Mouse (Mus musculus): ENCODE results near the gene Trpc7.

Trpc7 gene

DNA sequence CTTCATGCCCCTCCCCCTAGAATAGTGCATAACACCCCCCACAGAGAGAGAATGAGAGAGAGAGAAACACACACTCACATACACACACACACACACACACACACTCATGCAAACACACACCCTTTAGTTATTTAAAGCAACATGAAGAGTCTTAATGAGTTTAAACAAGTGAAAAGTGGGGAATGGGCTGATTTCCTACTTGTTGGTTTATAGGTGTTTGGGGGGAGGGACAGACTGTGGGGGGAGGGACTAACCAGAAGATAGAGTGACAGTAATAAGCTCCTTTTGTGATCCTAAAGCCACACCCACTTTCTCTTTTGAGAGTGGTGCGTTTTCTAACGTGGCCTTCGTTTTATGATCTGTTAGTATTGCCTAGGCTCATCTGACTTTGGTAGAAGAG lies at the start of gene Trpc7:
Gene Trpc7, minus strand, starts transcription at position 101 of the 400 bp plus-strand sequence.
- DNase-seq (ENCODE audit: inconsistent age in 2 of 2, low spot score in 1 of 2): no peak

DNA sequence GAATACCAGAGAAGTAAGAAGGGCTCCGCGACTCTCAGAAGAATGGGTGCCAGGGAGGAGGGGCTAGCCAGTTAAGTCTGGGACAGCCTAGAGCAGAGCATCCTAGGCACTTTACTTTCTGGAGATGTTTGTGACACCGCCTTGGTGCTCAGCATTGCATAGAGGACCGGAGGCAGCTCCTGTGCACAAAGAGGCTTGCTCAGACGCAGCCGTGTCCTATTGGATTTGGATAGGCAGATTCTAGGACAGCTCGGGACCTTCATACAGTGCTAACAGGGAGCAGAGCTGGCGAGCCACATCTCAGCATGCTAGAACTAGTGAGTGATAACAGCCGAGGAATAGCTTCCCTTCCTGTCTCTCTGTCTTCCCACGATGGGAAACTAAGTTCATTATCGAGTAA lies 43.5 kb upstream of the Trpc7 start:
- no peak for DNase-seq (ENCODE audit: inconsistent age in 2 of 2, low spot score in 1 of 2)

DNA sequence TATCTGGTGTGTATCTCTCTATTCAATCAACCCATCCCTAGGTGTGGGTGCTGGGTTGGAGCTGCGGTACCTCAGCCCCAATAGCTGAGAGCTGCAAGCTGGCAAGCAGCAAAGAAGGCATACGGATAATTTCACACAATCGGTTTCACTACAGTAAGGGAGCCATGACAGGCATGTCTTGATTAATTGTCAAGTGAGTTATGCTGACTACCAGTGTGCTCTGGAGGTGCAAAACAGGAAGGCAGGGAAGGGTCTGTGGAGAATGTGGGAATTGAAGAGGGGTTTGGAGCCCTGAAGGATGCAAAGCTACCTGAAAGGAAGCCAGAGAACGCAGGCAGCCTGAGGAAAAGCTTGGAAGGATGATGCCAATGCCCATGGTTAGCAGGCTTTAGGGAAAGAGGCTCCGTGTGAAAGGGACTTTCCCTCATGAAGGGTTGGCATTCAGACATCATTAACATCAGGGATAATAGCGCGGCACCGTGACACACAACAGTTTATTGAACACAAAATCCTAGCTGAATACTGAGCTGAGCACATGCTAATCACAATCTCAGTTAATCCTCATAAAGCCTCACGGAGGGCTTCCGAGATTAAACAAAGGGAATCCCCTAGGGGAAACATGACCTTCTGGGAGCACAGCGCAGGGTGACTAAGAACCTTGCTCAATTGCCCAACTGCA lies 38.2 kb upstream of the Trpc7 start:
- DNase-seq (ENCODE audit: inconsistent age in 2 of 2, low spot score in 1 of 2): no peak

- DNase-seq (ENCODE audit: inconsistent age in 2 of 2, low spot score in 1 of 2): no peak
Measured at GRCm38 (mm10) chr13:56930421-56930820, 34.6 kb upstream of the Trpc7 start.

- no peak for DNase-seq (ENCODE audit: inconsistent age in 2 of 2, low spot score in 1 of 2)
Measured at GRCm38 (mm10) chr13:56922976-56923375, 27.2 kb upstream of the Trpc7 start.

GRCm38 (mm10) chr13:56921251-56921650 lies 25.5 kb upstream of the Trpc7 start:
- DNase-seq (ENCODE audit: inconsistent age in 2 of 2, low spot score in 1 of 2): no peak

DNA sequence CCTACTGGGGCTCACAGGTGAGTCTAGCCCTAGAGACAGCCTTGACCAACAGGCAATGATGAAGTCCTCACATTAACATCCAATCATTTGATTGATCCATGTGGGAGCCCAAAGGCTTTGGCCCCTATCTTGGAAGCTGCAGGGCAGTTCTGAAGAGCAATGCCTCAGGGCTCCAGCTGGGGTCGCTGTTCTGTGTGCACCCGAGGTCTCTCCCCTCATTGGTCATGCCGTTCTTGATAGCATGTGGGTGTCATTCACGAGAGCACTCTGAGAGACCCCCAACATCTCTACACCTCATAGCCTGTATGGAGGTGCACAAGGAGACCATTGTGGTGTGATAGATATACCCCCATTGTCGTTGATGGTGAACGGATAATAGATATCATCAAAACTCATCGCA lies 18.9 kb upstream of the Trpc7 start:
- no peak for DNase-seq (ENCODE audit: inconsistent age in 2 of 2, low spot score in 1 of 2)

GRCm38 (mm10) chr13:56911093-56911492 lies 15.3 kb upstream of the Trpc7 start:
- DNase-seq (ENCODE audit: inconsistent age in 2 of 2, low spot score in 1 of 2): no peak

- peak; percentile 39 to 80 for DNase-seq (ENCODE audit: inconsistent age in 2 of 2, low spot score in 1 of 2)
Measured at GRCm38 (mm10) chr13:56895386-56895785, 407 bp downstream of the Trpc7 start.

DNA sequence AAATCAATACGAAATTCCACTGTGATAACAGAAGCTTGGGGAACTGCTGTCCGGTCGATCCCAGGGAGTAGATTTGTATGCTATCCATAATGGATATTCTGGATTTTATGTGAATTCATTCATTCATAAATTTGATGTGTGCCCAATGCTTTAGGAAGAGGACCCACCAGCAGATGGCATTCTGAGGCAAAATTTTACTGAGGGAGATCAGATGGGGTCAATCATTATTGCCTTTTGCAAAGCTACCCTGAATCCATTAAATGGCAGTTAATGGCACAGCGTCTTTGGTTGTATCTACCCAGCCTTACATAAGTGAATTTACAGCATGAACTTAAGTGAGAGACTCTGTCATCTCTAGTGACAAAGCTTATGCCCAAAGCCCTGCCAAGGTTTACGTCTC lies 1.2 kb downstream of the Trpc7 start:
- no peak for DNase-seq (ENCODE audit: inconsistent age in 2 of 2, low spot score in 1 of 2)

DNA sequence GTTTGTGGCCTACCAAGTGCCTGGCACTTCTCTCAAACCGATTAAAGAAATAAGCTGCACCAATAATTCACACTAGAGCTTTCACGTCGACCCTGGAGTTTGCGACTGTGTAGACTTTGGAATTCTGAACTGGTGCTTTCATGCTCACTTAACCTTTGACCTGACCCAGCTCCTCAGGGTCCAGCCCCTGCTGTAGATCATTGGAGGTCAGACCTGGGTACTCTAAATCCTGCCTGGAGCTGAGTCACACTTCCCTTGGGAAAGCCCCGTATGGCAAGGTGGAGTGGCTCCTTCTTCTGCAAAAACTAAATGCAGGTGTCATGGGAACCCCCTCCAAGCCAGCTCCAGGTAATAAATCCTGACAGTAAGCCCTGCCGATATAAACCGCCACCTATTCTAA lies 5.9 kb downstream of the Trpc7 start:
- no peak for DNase-seq (ENCODE audit: inconsistent age in 2 of 2, low spot score in 1 of 2)

- no peak for DNase-seq (ENCODE audit: inconsistent age in 2 of 2, low spot score in 1 of 2)
Measured at GRCm38 (mm10) chr13:56882931-56883330, 12.9 kb downstream of the Trpc7 start.

DNA sequence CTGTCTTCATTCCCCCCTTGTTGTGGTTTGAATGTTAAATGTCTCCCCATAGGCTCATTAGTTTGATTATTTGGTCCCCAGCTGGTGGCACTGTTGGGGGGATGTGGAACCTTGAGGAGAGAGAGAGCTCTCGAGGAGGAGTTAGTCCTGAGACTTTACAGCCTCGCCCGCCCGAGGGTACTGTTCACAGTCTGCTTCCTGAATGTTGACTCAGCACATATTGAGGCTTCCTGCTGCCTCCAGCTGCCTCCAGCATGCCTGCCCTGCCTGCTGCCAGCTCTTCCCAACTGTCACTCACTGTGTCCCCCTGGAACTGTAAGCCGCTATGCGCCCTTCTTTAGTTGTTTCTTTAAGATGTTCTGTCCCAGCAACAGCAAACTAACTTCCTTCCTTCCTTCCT lies 31.2 kb downstream of the Trpc7 start:
- DNase-seq (ENCODE audit: inconsistent age in 2 of 2, low spot score in 1 of 2): no peak

- no peak for DNase-seq (ENCODE audit: inconsistent age in 2 of 2, low spot score in 1 of 2)
Measured at GRCm38 (mm10) chr13:56862011-56862410, 33.8 kb downstream of the Trpc7 start.

- DNase-seq (ENCODE audit: inconsistent age in 2 of 2, low spot score in 1 of 2): no peak
Measured at GRCm38 (mm10) chr13:56854506-56854905, 41.3 kb downstream of the Trpc7 start.

DNA sequence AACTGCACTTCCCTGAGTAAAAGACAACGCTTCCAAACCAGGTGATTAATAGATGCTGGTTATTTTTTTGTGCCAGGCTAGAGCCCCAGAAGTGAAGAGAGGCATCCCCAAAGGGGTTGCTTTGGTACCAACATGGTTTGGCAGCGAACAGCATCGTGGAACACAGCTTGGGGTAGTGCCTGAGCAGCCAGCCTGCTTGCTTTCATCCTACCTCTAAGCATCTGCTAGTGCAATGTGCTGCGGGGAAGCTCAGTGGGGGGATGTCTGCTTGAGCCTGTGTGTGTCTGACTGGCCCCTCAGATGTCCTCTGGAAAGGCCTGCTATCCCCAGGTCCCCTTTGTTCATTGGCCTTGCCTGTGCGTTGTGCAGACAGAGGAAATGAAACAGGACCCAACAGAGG lies 42.4 kb downstream of the Trpc7 start:
- no peak for DNase-seq (ENCODE audit: inconsistent age in 2 of 2, low spot score in 1 of 2)

GRCm38 (mm10) chr13:56845866-56846265 lies 49.9 kb downstream of the Trpc7 start:
- DNase-seq (ENCODE audit: inconsistent age in 2 of 2, low spot score in 1 of 2): no peak

GRCm38 (mm10) chr13:56815471-56815870 lies 80.3 kb downstream of the Trpc7 start:
- DNase-seq (ENCODE audit: inconsistent age in 2 of 2, low spot score in 1 of 2): no peak

- peak; percentile 92 to 97 for DNase-seq (ENCODE audit: inconsistent age in 2 of 2, low spot score in 1 of 2)
Measured at GRCm38 (mm10) chr13:56806776-56807490, 88.9 kb downstream of the Trpc7 start.

DNA sequence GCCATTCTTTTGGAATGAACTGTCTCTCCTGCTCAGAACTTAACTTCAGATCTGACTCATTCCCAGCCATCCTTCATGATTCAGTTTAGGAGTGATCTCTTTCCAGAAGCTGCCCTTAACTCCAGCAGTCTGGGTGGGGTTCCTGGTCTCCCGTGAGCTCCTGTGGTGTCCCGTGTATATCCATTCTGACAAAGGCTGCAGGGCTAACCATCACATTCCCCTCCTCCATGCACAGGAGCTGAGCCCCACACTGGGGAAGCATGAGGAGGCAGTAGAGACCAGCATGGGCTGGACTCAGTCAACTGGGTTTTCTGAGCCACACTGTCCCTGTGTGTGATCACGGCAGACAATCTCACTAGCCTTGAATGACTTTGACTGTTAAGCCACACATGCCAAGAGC lies 90.7 kb downstream of the Trpc7 start:
- peak; percentile 30 to 68 for DNase-seq (ENCODE audit: inconsistent age in 2 of 2, low spot score in 1 of 2)

DNA sequence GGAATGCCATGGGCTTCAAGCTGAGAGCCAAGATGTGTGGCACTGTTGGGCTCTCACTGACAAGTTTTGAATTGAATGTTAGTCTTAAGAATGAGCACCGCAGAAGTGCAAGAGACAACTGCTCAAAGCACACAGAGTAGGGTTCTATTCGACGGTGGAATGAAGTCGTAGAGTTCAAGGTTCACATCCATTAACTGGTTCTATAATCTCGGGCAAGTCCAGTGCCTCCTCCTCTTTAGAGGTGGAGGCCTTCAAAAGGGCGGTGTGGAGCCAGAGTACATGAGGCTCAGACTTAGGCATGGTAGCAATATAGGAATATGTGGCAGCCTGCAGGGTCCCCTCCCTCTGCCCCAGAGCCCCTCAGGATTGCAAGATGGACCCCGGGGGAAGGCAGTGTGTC lies 98.3 kb downstream of the Trpc7 start:
- DNase-seq (ENCODE audit: inconsistent age in 2 of 2, low spot score in 1 of 2): no peak

DNA sequence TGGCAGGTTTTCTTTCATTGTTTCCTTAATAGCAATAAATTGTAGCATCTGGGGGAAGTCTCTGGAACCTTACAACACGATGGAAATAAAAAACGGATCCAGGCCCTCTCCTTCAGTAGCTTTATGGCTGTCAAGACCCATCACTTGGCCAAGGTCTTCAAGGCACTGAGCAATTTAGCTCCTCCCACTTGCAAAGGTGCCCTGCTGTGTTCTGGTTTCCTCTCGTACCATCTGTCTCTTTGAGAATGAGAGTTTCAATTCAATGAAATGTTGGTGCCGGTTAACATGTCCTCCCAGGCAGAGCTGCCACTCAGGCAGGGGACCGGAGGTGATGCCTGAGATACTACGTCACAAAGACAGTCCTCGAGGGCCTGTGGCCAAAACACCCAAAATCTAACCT lies 100.3 kb downstream of the Trpc7 start:
- DNase-seq (ENCODE audit: inconsistent age in 2 of 2, low spot score in 1 of 2): no peak

DNA sequence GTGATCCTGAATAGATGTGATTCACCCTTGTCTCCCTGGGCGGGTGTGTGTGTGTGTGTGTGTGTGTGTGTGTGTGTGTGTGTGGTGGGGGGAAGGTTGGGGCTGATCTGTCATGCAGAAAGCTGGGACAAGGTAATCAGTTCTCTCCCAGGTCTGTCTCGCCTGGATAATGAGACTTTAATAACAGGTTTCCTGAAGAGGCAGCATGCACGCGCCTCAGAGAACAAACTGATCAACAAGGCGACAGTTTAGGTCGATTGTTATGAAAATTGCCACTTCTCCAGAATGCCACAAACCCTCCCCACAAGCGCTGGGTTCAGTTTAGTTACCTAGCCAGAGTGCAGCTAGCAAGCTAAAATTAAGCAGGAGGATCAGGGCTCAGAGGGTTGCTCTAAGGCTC lies 101.4 kb downstream of the Trpc7 start:
- DNase-seq (ENCODE audit: inconsistent age in 2 of 2, low spot score in 1 of 2): no peak
